In the genomic region with DNA sequence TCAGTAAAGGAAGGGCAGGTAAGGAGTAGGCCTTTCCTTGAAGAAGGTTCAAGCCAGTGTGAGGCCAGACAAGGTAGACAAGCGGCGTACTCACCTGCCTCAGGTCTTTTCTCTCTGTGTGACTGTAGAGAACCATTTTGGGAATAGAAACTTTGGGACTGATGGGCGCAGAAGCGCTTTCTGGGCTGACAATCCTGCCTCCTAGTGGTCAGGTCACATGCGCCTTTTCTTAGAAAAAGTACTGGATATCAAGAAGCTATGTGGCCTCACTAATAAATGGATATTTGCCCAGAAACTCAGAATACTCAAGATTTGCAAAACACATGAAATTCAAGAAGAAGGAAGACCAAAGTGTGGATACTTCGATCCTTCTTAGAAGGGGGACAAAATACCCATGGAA, we compare ENCODE assay signal across 22 mouse cellular contexts. TPM values are rescaled to one million over a fixed set of nuclear protein-coding genes. Genes with fewer than 3 reads are reported as not detected.
DNase-seq lines count a peak whose midpoint lies in the region; ATAC-seq and TF ChIP-seq lines count a peak whose summit lies in the region.
"Had no signal": no experiment of that assay in that cellular context is flagged by ENCODE, and none has a peak within 500 bp of the region (broad histone marks: within the 10 kb centered on the region; RNA-seq: fewer than 3 reads in every experiment).

No protein-coding gene starts in this region.

- TF ChIP-seq POLR2A in brain, embryonic 14.5 days (IDR thresholded peaks at IDR 0.05; ENCODE audit: borderline replicate concordance, extremely low read depth, insufficient read depth, insufficient read length, poor library complexity, severe bottlenecking), result no peak
- TF ChIP-seq POLR2A in cerebellum, adult 2 months (IDR thresholded peaks at IDR 0.05; ENCODE audit: borderline replicate concordance, insufficient read depth, low read length), result no peak

- ATAC-seq in hindbrain, postnatal 0 days, result no peak
- ATAC-seq in hindbrain, embryonic 13.5 days (ENCODE audit: low FRiP score), result no peak
- ATAC-seq in liver, postnatal 0 days, result no peak
- ATAC-seq in liver, embryonic 11.5 days (replicated peaks; ENCODE audit: low FRiP score), result no peak
- ATAC-seq: activated CD4-positive, CD25-positive, alpha-beta regulatory T cell, adult 4 months; forebrain, embryonic 15.5 days had no signal

- H3K4me3 ChIP-seq in hindbrain, postnatal 0 days (ENCODE audit: low read length), result no peak overlapping the region
- H3K4me3 ChIP-seq in hindbrain, embryonic 13.5 days, result no peak overlapping the region
- H3K4me3 ChIP-seq in liver, postnatal 0 days (ENCODE audit: low read depth, low read length), result no peak overlapping the region
- no peak overlapping the region for H3K4me3 ChIP-seq in liver, embryonic 11.5 days (ENCODE audit: low read depth, low read length)
- no peak overlapping the region for H3K4me3 ChIP-seq in E14TG2a.4 (replicated peaks; ENCODE audit: low read length)
- no peak overlapping the region for H3K4me3 ChIP-seq in cerebellum, adult 2 months (replicated peaks; ENCODE audit: insufficient read depth, low read depth, low read length)
- H3K4me3 ChIP-seq: embryonic facial prominence, embryonic 13.5 days; forebrain, embryonic 15.5 days; heart, embryonic 12.5 days; hindbrain, embryonic 15.5 days; limb, embryonic 12.5 days had no signal

- no peak for TF ChIP-seq EP300 in liver, postnatal 0 days (IDR thresholded peaks at IDR 0.05; ENCODE audit: low read depth)

- DNase-seq in hindbrain, postnatal 0 days (ENCODE audit: low spot score), result no peak
- DNase-seq in liver, postnatal 0 days, result no peak
- DNase-seq in liver, embryonic 11.5 days (ENCODE audit: low spot score), result no peak
- DNase-seq in brain, embryonic 14.5 days (ENCODE audit: low read depth), result no peak
- DNase-seq in cerebellum, adult 2 months, result no peak
- no peak for DNase-seq in frontal cortex, postnatal 25 days (ENCODE audit: low spot score in 2 of 2)
- DNase-seq: adrenal gland, postnatal 10 days; cerebellum, postnatal 14 days; kidney, adult 11 months; kidney, postnatal 14 days; layer of hippocampus, adult 9-11 months; retina, postnatal 1 day; right cerebral cortex, postnatal 4 days had no signal

- no peaks in the 10 kb centered on the region for H3K9me3 ChIP-seq in hindbrain, postnatal 0 days (ENCODE audit: low read length)
- H3K9me3 ChIP-seq in hindbrain, embryonic 13.5 days, result peaks cover 10% of the 10 kb centered on the region; the same call in 1 of the 2 replicates
- no peaks in the 10 kb centered on the region for H3K9me3 ChIP-seq in liver, postnatal 0 days (ENCODE audit: low read length)
- H3K9me3 ChIP-seq in liver, embryonic 11.5 days (ENCODE audit: control insufficient read depth, low read length), result no peaks in the 10 kb centered on the region
- no peaks in the 10 kb centered on the region for H3K9me3 ChIP-seq in E14TG2a.4 (ENCODE audit: low read length)
- H3K9me3 ChIP-seq: forebrain, embryonic 15.5 days; hindbrain, embryonic 15.5 days had no signal

- H3K36me3 ChIP-seq in hindbrain, postnatal 0 days (ENCODE audit: insufficient read depth, low read length), result no peaks in the 10 kb centered on the region
- H3K36me3 ChIP-seq in hindbrain, embryonic 13.5 days, result no peaks in the 10 kb centered on the region
- H3K36me3 ChIP-seq in liver, postnatal 0 days (replicated peaks; ENCODE audit: insufficient read depth, low read length), result no peaks in the 10 kb centered on the region
- no peaks in the 10 kb centered on the region for H3K36me3 ChIP-seq in liver, embryonic 11.5 days (ENCODE audit: control insufficient read depth, insufficient read depth, low read length)
- no peaks in the 10 kb centered on the region for H3K36me3 ChIP-seq in E14TG2a.4 (ENCODE audit: insufficient read depth, low read length)
- H3K36me3 ChIP-seq: embryonic facial prominence, embryonic 13.5 days; forebrain, embryonic 15.5 days; heart, embryonic 12.5 days; hindbrain, embryonic 15.5 days; limb, embryonic 12.5 days had no signal

- WGBS in hindbrain, postnatal 0 days, result 87% methylated on average over 6 of the region's 6 CpGs
- 86% methylated on average over 6 of the region's 6 CpGs for WGBS in hindbrain, embryonic 13.5 days
- 79% methylated on average over 6 of the region's 6 CpGs for WGBS in liver, postnatal 0 days (ENCODE audit: insufficient replicate concordance)
- 76% methylated on average over 6 of the region's 6 CpGs for WGBS in liver, embryonic 11.5 days
- WGBS in cerebellum, adult 2 months, result 91% methylated on average over 6 of the region's 6 CpGs

- no peak overlapping the region for H3K27ac ChIP-seq in hindbrain, postnatal 0 days
- no peak overlapping the region for H3K27ac ChIP-seq in hindbrain, embryonic 13.5 days
- H3K27ac ChIP-seq in liver, postnatal 0 days (ENCODE audit: low read depth), result no peak overlapping the region
- H3K27ac ChIP-seq in liver, embryonic 11.5 days (ENCODE audit: low read depth, low read length), result no peak overlapping the region
- H3K27ac ChIP-seq in cerebellum, adult 2 months (ENCODE audit: insufficient read depth, low read length), result no peak overlapping the region
- H3K27ac ChIP-seq: embryonic facial prominence, embryonic 13.5 days; forebrain, embryonic 15.5 days; hindbrain, embryonic 15.5 days; limb, embryonic 12.5 days had no signal

- H3K4me1 ChIP-seq in hindbrain, postnatal 0 days (ENCODE audit: insufficient read depth, low read length), result no peaks in the 10 kb centered on the region
- H3K4me1 ChIP-seq in hindbrain, embryonic 13.5 days (replicated peaks), result peaks cover 5% of the 10 kb centered on the region
- no peaks in the 10 kb centered on the region for H3K4me1 ChIP-seq in liver, postnatal 0 days (ENCODE audit: insufficient read depth)
- H3K4me1 ChIP-seq in liver, embryonic 11.5 days (replicated peaks; ENCODE audit: control insufficient read depth, insufficient read depth, low read length), result no peaks in the 10 kb centered on the region
- H3K4me1 ChIP-seq in E14TG2a.4 (replicated peaks; ENCODE audit: low read depth, low read length), result no peaks in the 10 kb centered on the region
- no peaks in the 10 kb centered on the region for H3K4me1 ChIP-seq in cerebellum, adult 2 months (ENCODE audit: control insufficient read depth, insufficient read depth, low read length)
- H3K4me1 ChIP-seq: embryonic facial prominence, embryonic 13.5 days; forebrain, embryonic 15.5 days; heart, embryonic 12.5 days; hindbrain, embryonic 15.5 days; limb, embryonic 12.5 days had no signal

- H3K27me3 ChIP-seq in hindbrain, postnatal 0 days (ENCODE audit: insufficient read depth, low read length), result no peaks in the 10 kb centered on the region
- H3K27me3 ChIP-seq in hindbrain, embryonic 13.5 days, result no peaks in the 10 kb centered on the region
- H3K27me3 ChIP-seq in liver, postnatal 0 days (ENCODE audit: insufficient read depth, low read length), result no peaks in the 10 kb centered on the region
- H3K27me3 ChIP-seq in liver, embryonic 11.5 days (replicated peaks; ENCODE audit: control insufficient read depth, insufficient read depth, low read length), result no peaks in the 10 kb centered on the region
- H3K27me3 ChIP-seq in E14TG2a.4 (ENCODE audit: insufficient read depth, low read length), result no peaks in the 10 kb centered on the region; the same call in 1 of the 2 replicates
- no peaks in the 10 kb centered on the region for H3K27me3 ChIP-seq in cerebellum, adult 2 months (ENCODE audit: control insufficient read depth, insufficient read depth, low read length)
- H3K27me3 ChIP-seq: embryonic facial prominence, embryonic 13.5 days; forebrain, embryonic 15.5 days; heart, embryonic 12.5 days; hindbrain, embryonic 15.5 days; limb, embryonic 12.5 days had no signal

- no peak overlapping the region for H3K9ac ChIP-seq in hindbrain, postnatal 0 days (replicated peaks; ENCODE audit: low read length)
- H3K9ac ChIP-seq in hindbrain, embryonic 13.5 days, result no peak overlapping the region
- H3K9ac ChIP-seq in liver, postnatal 0 days (replicated peaks), result no peak overlapping the region
- no peak overlapping the region for H3K9ac ChIP-seq in liver, embryonic 11.5 days (ENCODE audit: low read depth, low read length)
- H3K9ac ChIP-seq: embryonic facial prominence, embryonic 13.5 days; forebrain, embryonic 15.5 days; heart, embryonic 12.5 days; hindbrain, embryonic 15.5 days; limb, embryonic 12.5 days had no signal

- H3K4me2 ChIP-seq in hindbrain, postnatal 0 days (ENCODE audit: low read depth, low read length), result no peak overlapping the region
- no peak overlapping the region for H3K4me2 ChIP-seq in hindbrain, embryonic 13.5 days
- H3K4me2 ChIP-seq in liver, postnatal 0 days (ENCODE audit: low read depth, low read length), result no peak overlapping the region
- H3K4me2 ChIP-seq in liver, embryonic 11.5 days, result no peak overlapping the region
- H3K4me2 ChIP-seq: embryonic facial prominence, embryonic 13.5 days; forebrain, embryonic 15.5 days; heart, embryonic 12.5 days; hindbrain, embryonic 15.5 days; limb, embryonic 12.5 days; midbrain, embryonic 11.5 days had no signal

- 0 out of 2 replicates have a peak, but pooled peaks have one; percentile 13 for TF ChIP-seq CTCF in hindbrain, postnatal 0 days (IDR thresholded peaks at IDR 0.05; ENCODE audit: low read depth)
- TF ChIP-seq CTCF in liver, postnatal 0 days (IDR thresholded peaks at IDR 0.05; ENCODE audit: low read depth), result peak; percentile 27
- TF ChIP-seq CTCF in E14TG2a.4 (conservative IDR thresholded peaks at IDR 0.05; ENCODE audit: low read length), result peak; percentile 41
- TF ChIP-seq CTCF in brain, embryonic 14.5 days (IDR thresholded peaks at IDR 0.05; ENCODE audit: borderline replicate concordance, extremely low read depth, insufficient read depth, insufficient read length), result peak; percentile 9; the same call in 1 of the 2 replicates
- no peak for TF ChIP-seq CTCF in cerebellum, adult 2 months (IDR thresholded peaks at IDR 0.05; ENCODE audit: borderline replicate concordance, insufficient read depth, low read depth, low read length)

RNA-seq across cellular contexts. Expression of a gene that starts 28.7 kb away (rescaled TPM):
- total RNA-seq in hindbrain, postnatal 0 days (2014; rRNA removed), result 0.10 and 0.29 TPM in 2 replicates
- 0.09 TPM in 1 of 2 replicates, not detected in the other for polyA plus RNA-seq in hindbrain, postnatal 0 days (2015; fragmentation: Nextera tagmentation; extraction: Ambion mirVana)
- polyA plus RNA-seq in hindbrain, embryonic 13.5 days (2015; fragmentation: Nextera tagmentation; extraction: Ambion mirVana), result 0.14 and 0.35 TPM in 2 replicates
- polyA plus RNA-seq in liver, postnatal 0 days (2015; fragmentation: Nextera tagmentation; extraction: Ambion mirVana), result 0.07 and 0.11 TPM in 2 replicates
- 2.1 and 5.6 TPM in 2 replicates for polyA plus RNA-seq in liver, embryonic 11.5 days (2014; fragmentation: Nextera tagmentation; extraction: Ambion mirVana)
- 0.06 and 0.18 TPM in 2 replicates for polyA plus RNA-seq in brain, embryonic 14.5 days (2012; rRNA removed)
- polyA plus RNA-seq in cerebellum, adult 2 months (2012; rRNA removed), result 0.05 and 0.07 TPM in 2 replicates
- polyA plus RNA-seq: activated CD4-positive, CD25-positive, alpha-beta regulatory T cell, adult 4 months; forebrain, embryonic 15.5 days; hindbrain, embryonic 15.5 days; midbrain, embryonic 11.5 days had no signal
